Comparison of ENCODE assay signal across 14 mouse cellular contexts in the genomic region with DNA sequence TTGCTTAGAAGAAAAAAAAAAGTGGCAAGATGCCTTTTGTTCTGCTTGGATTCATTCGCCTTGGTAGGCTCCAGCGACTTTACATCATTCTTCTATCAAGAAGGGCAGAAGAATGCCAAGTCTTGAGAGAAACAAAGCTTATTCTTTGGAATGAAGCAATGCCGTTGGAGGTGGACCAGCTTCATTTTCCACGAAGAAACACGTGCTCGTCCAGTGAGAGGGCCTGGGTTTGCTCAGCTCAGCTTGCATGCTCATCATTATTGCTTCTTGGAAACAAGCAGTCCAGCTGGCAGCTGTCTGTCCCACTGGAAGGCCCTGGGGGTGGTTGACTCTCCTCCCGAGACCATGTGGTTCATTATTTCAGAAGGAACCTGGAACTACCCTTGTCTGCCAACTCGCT.
"Had no signal": no experiment of that assay in that cellular context is flagged by ENCODE, and none has a peak within 500 bp of the region (broad histone marks: within the 10 kb centered on the region; RNA-seq: fewer than 3 reads in every experiment).

No protein-coding gene starts in this region.

- H3K9me3 ChIP-seq: limb, embryonic 13.5 days; megakaryocyte, embryonic 14.5 days had no signal

- H3K27ac ChIP-seq: kidney, postnatal 0 days; limb, embryonic 13.5 days; liver, embryonic 14.5 days; macrophage; stomach, postnatal 0 days had no signal

- H3K4me2 ChIP-seq: limb, embryonic 13.5 days; midbrain, embryonic 11.5 days had no signal

- H3K9ac ChIP-seq: limb, embryonic 13.5 days; liver, embryonic 14.5 days had no signal

- DNase-seq: kidney, adult 11 months; kidney, adult 9 months; kidney, postnatal 4 days; left cerebral cortex, postnatal 4 days; right cerebral cortex, postnatal 14 days; thymus, postnatal 14 days had no signal

- ATAC-seq: midbrain, embryonic 16.5 days had no signal

- H3K4me1 ChIP-seq: megakaryocyte, embryonic 14.5 days had no signal

- H3K36me3 ChIP-seq: limb, embryonic 13.5 days had no signal

- H3K4me3 ChIP-seq: limb, embryonic 13.5 days; megakaryocyte, embryonic 14.5 days had no signal
